Mouse (Mus musculus) brain, embryonic 18.5 days (tissue): ENCODE measurements at regions not wholly inside any gene's neighbourhood (a gene's known extent, or its start where the extent isn't known, plus 50 kb on each side); places are given as distances from the start of the nearest gene placed in this dataset.
A peak's percentile ranks its signal among the peaks of the same experiment; 100 is the strongest.

ENCODE experiments used
- DNase-seq: peaks from one replicate; pipeline ENCODE4 v3.0.0-alpha.2; 2012; ENCODE audit warnings: low read depth, low spot score

- DNase-seq = no peak
These were observed 181.1 kb upstream of the Topaz1 start for GRCm38 (mm10) chr9:122566060-122566459.

- no peak for DNase-seq
These were observed 178.3 kb upstream of the Topaz1 start for GRCm38 (mm10) chr9:122568691-122569441.

DNA sequence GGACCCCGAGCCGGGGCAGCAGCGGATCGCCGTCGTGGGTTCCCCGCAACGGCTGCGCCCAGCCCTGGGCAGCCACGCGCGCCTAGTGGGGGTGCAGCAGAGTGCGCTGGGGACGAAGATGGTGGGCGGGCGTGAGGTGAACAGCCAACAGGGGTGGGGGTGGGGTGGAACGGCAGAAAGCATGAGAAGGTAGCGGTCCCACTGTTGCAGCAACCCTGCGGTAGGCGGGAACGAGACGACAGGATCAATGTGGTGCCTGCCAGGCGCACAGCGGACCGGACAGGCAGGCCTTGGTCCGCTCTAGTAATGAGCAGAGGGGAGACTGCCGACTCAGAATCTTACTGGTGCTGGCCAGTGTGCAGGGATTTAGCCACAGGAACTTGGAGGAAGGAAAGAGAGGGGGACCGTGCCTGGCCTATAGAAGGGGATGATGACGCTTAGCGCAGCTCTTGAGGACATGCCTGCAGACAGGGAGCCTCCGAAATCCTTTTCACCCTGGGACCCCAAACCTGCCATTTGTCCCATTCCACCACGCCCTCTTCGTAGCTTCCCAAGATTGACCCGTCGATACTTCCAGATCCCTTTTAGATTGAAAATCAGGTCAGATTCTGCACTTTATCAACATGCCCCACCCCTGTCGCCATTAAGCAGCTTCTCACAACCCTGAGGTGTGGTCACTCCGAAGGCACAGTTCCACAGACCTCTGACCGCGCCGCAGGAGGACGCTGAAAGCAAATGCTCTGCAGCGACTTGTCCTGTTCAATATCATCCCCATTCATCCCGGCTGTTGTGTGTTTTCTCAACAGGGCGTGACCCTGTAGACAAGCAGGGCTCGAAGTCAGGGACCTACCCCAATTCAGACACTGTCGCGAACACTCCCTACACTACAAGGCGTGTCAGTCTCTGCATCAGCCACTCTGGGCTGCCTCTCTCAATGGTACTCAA lies 177.4 kb upstream of the Topaz1 start:
- no peak for DNase-seq

DNA sequence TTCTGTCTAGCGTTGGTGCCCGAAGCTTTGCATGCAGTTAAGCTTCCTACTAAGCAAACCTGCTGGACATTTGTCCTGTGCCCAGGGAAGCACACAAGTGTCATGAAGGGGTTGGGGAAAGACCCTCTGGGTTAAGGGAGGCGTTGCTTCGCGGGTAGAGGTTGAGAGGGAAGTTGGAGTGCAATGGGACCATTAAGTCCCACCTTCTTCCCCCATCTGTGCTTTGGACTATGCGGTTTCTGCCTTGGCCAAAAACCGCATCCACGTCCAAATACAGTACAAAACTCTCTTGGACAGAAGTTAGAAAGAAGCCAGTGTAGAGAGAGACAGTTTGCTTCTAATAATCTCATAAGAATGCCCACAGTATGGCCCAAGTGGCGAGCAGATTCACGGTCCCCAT lies 176.1 kb upstream of the Topaz1 start:
- DNase-seq = no peak

GRCm38 (mm10) chr9:122571402-122572059 lies 175.6 kb upstream of the Topaz1 start:
- no peak for DNase-seq

DNA sequence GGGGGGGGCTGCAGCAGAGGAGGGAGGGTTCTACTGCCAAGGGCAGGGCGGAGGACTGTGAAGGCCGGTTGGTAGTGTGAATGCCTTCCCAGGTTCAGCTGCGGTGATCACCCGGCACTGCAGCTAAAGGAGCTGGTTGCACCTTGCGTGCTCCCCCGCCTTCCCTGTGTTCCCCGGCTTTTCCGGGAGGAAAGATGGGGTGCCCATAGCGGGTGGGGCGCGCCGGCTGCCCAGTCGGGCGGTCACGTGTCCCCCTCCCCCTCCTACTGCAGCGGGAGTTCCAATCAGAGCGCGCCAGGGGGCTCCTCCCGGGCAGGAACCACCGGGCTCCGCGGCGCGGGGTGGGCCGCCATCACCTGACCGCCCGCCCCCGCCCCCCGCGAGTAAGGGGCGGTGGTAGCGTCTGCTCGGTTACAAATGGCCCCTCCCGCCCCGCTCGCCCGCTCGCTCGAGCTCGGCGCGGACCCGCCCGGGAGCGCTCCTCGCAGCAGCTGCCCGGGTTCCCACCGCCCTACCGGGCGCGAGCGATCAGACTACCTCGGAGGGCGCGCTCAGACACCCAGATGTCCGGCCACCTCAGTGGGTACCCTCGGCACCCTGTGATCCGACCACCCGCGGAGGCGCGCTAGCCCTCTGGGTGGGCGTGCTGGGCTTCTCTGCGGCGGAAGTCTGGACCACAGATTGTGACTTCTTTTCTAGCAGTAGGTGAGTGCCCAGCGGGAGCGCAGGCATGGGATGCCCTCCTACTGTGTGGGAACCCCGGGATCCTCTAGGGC lies 174.9 kb upstream of the Topaz1 start:
- peak; percentile 83 for DNase-seq

DNA sequence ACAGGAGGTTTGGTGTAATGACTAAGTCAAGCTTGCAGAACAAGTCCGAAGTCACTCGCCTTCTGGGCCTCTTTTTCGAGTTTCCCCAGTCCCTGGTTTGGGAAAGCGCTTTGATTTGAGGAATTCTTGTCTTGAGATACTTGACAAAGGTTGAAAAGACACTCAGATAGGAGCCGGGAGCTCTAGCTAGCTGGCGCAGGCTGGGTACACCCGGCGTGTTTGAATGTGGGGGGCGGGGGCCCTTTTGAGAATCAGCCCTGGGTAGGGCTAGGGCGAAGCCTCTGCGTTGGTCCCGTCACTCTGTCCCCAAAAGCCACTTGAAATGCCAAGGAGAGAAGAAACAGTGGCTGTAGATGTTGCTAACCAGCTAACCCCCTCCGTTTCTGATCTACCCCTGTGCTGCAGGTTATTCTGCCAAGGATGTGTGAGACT lies 174.3 kb upstream of the Topaz1 start:
- DNase-seq = no peak

GRCm38 (mm10) chr9:122585228-122585627 lies 161.9 kb upstream of the Topaz1 start:
- DNase-seq = no peak

DNA sequence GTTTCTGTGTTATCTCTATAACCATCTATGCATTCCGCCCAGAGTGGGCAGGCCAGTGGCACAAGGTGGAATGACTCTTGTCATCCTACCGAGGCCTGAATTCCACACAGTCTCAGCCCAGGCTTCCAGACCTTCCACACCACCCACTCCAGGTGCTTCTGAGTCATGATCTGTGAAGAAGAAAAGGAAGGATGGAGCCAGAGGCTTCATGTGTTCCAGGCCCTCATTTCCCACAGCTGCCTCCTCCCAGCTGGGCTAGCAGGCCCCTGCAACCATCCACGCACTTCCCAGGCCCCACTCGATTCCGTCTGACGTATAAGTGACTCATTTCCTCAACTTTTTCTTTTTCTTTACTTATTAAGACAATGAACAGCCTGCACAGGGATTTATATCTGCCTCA lies 160.7 kb upstream of the Topaz1 start:
- DNase-seq = no peak

GRCm38 (mm10) chr9:122586986-122587385 lies 160.2 kb upstream of the Topaz1 start:
- no peak for DNase-seq

- no peak for DNase-seq
These were observed 158.9 kb upstream of the Topaz1 start for GRCm38 (mm10) chr9:122588246-122588645.

GRCm38 (mm10) chr9:122592820-122593615 lies 154.1 kb upstream of the Topaz1 start:
- DNase-seq = no peak

- DNase-seq = no peak
These were observed 151.8 kb upstream of the Topaz1 start for GRCm38 (mm10) chr9:122595120-122595943.

DNA sequence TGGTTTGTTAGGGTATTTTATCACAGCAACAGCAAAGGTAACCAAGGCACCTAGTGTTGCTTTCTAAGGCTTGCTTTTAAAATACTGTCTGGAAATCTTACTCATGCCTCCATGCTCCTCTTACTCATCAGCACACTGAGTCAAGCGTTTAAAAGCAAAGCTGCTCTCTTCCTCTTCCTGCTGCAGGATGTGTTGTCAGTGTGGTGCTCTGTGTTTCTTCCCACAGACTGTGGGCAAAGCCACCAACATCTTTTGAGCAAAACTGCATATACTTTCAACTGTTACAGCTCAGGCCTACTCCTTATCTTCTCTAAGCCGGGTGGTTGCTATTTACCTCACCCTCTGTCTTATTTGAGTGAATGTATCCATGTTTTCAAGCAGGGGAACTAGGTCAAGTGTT lies 144.0 kb upstream of the Topaz1 start:
- no peak for DNase-seq

- no peak for DNase-seq
These were observed 137.5 kb upstream of the Topaz1 start for GRCm38 (mm10) chr9:122609616-122610015.

GRCm38 (mm10) chr9:122610918-122611317 lies 136.2 kb upstream of the Topaz1 start:
- no peak for DNase-seq

DNA sequence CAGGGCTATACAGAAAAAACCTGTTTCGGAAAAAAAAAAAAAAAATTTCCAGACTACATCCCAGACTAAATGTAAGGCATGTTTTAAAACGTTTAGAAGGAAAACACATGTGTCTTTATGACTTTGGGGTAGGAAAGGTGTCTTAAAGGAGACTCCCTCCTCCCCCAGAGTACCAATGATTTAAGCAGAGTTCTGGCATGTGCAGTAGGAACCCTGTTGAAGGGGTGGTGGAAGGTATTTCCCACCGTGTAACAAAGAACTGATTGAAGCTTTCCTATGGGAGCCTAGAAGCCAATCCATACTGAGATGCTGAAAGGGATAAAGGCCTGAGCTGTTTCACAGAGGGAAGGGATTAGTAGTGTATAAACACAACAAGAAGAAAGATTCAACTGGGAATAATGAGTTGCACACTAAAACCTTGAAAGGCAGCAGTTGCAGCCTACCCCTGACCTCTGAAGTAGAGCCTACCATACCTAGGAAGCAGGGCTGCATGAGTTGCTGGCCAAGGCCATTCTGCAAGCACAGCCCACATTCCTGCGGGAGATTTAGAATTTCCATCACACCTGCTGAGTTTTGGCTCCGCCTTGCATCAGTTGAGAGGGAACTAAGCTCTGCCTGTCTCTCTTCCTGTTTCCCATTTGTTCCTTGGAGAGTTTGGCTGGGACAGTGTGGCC lies 132.4 kb upstream of the Topaz1 start:
- DNase-seq = no peak

GRCm38 (mm10) chr9:122615351-122615750 lies 131.8 kb upstream of the Topaz1 start:
- DNase-seq = no peak

- DNase-seq = no peak
These were observed 129.4 kb upstream of the Topaz1 start for GRCm38 (mm10) chr9:122617793-122618192.
